Mouse (Mus musculus) ES-Bruce4 (cell line): Measurements from ENCODE around the gene Evpl.

ENCODE experiments used
- CTCF ChIP-seq: IDR thresholded peaks from one replicate; pipeline ENCODE4 v1.8.1; 2011; ENCODE audit warnings: low read depth, low read length
- EP300 ChIP-seq: IDR thresholded peaks from 2 replicates; pipeline ENCODE4 v1.6.1; 2011; ENCODE audit warnings: low read depth, low read length; ENCODE audit not compliant: insufficient read depth
- POLR2A ChIP-seq: IDR thresholded peaks from one replicate; pipeline ENCODE4 v1.8.1; 2011; ENCODE audit warnings: low read length; ENCODE audit not compliant: insufficient read depth

- TF ChIP-seq CTCF (no peak), POLR2A (no peak), EP300 (no peak)
These were observed 39.7 kb downstream of the Evpl start for GRCm38 (mm10) chr11:116198132-116198531.
